Mouse (Mus musculus) CH12.LX (cell line): Measurements from ENCODE around the gene Socs1. TPM values are rescaled to one million over a fixed set of nuclear protein-coding genes. Genes with fewer than 3 reads are reported as not detected.

Source experiments
- DNase-seq: peaks from one replicate; pipeline ENCODE4 v3.0.0-alpha.2; 2013; ENCODE audit errors: extremely low read depth
- H3K27ac ChIP-seq: 2 replicates; pipeline ENCODE4 v1.5.1; 2012; ENCODE audit warnings: low read depth, mild to moderate bottlenecking, control low read depth, moderate library complexity; ENCODE audit not compliant: insufficient read depth
- H3K27me3 ChIP-seq: replicated peaks from 2 replicates; pipeline ENCODE3; 2012; ENCODE audit warnings: inconsistent platforms
- H3K36me3 ChIP-seq, 2 experiments: replicated peaks in 1 of 2; 2 replicates each; pipeline versions ENCODE3 to v1.6.1; 2012; ENCODE audit warnings: inconsistent platforms in 1 of 2, low read length in 1 of 2, mild to moderate bottlenecking in 1 of 2, mixed read lengths in 1 of 2, moderate library complexity in 1 of 2; ENCODE audit not compliant: control insufficient read depth in 1 of 2, insufficient read depth in 1 of 2
- H3K4me1 ChIP-seq, 2 experiments: 2 replicates each; pipeline ENCODE4 v1.6.1; 2012; ENCODE audit warnings: inconsistent platforms in 1 of 2, moderate library complexity in 1 of 2; ENCODE audit not compliant: insufficient read depth in 2 of 2, control insufficient read depth in 1 of 2
- H3K4me2 ChIP-seq: 2 replicates; pipeline ENCODE4 v1.6.1; 2012; ENCODE audit warnings: low read depth, mild to moderate bottlenecking, control low read depth; ENCODE audit not compliant: poor library complexity, insufficient read depth, severe bottlenecking
- H3K4me3 ChIP-seq, 3 experiments: fragments of 150-350 bp in 1 of 3; sonication (generic) in 1 of 3; replicated peaks in 1 of 3; 2 replicates each; pipeline versions ENCODE3 to v1.5.1; 2011 to 2012; ENCODE audit warnings: low read depth in 2 of 3, low read length in 2 of 3, mild to moderate bottlenecking in 2 of 3, moderate library complexity in 2 of 3, control low read depth in 1 of 3, improper control_type of control experiment in 1 of 3, inconsistent platforms in 1 of 3, mixed read lengths in 1 of 3; ENCODE audit not compliant: poor library complexity in 1 of 3
- H3K79me2 ChIP-seq: replicated peaks from 2 replicates; pipeline ENCODE4 v1.6.1; 2012; ENCODE audit warnings: mild to moderate bottlenecking, moderate library complexity; ENCODE audit not compliant: control insufficient read depth, poor library complexity, insufficient read depth, severe bottlenecking; ENCODE audit errors: extremely low read depth
- H3K9ac ChIP-seq: 2 replicates; pipeline ENCODE4 v1.6.1; 2012; ENCODE audit warnings: low read depth, mild to moderate bottlenecking, control low read depth, moderate library complexity; ENCODE audit not compliant: insufficient read depth
- H3K9me3 ChIP-seq: replicated peaks from 2 replicates; pipeline ENCODE3; 2012; ENCODE audit warnings: low read length, inconsistent platforms, mixed read lengths
- CHD1 ChIP-seq: IDR thresholded peaks from 2 replicates; pipeline ENCODE4 v1.6.1; 2012; ENCODE audit warnings: low read depth, low read length, improper control_type of control experiment, inconsistent platforms
- CHD2 ChIP-seq: IDR thresholded peaks from 2 replicates; pipeline ENCODE4 v1.6.1; 2011; ENCODE audit warnings: low read length, improper control_type of control experiment
- EP300 ChIP-seq: IDR thresholded peaks from 2 replicates; pipeline ENCODE4 v1.6.1; 2011; ENCODE audit warnings: low read length, improper control_type of control experiment
- JUN ChIP-seq: IDR thresholded peaks from 2 replicates; pipeline ENCODE4 v1.6.1; 2011; ENCODE audit warnings: low read depth, mild to moderate bottlenecking, low read length, improper control_type of control experiment, moderate library complexity; ENCODE audit not compliant: insufficient read depth
- MAFK ChIP-seq: IDR thresholded peaks from 2 replicates; pipeline ENCODE4 v1.6.1; 2011; ENCODE audit warnings: low read length, improper control_type of control experiment; ENCODE audit not compliant: insufficient replicate concordance
- MEF2A ChIP-seq: IDR thresholded peaks from 2 replicates; pipeline ENCODE4 v1.6.1; 2014; ENCODE audit warnings: low read depth, mild to moderate bottlenecking, inconsistent platforms, low read length, improper control_type of control experiment, borderline replicate concordance
- PAX5 ChIP-seq: IDR thresholded peaks from 2 replicates; pipeline ENCODE4 v1.6.1; 2012; ENCODE audit warnings: low read length, inconsistent platforms, mixed read lengths
- SIN3A ChIP-seq: IDR thresholded peaks from 2 replicates; pipeline ENCODE4 v1.6.1; 2012; ENCODE audit warnings: low read length, improper control_type of control experiment, inconsistent platforms
- SMC3 ChIP-seq: IDR thresholded peaks from 2 replicates; pipeline ENCODE4 v1.6.1; 2011; ENCODE audit warnings: low read depth, low read length, improper control_type of control experiment
- ZC3H11A ChIP-seq: IDR thresholded peaks from 2 replicates; pipeline ENCODE4 v1.6.1; 2012; ENCODE audit warnings: low read depth, mild to moderate bottlenecking, inconsistent platforms, low read length, improper control_type of control experiment
- dilution Hi-C: fragments of 300-500 bp; cut with MboI; formaldehyde crosslinking; loops from 2 replicates; pipeline ENCODE4 v1.14.3; 2020; ENCODE audit warnings: low sequenced_read_pairs; ENCODE audit not compliant: extremely low pct_unique_long_range_greater_than_20kb, extremely low pct_ligation_motif_present
- in situ Hi-C: fragments of 300-500 bp; cut with MboI; formaldehyde crosslinking; loops from 3 replicates; pipeline ENCODE4 v1.14.3; 2019; ENCODE audit warnings: low sequenced_read_pairs, low pct_ligation_motif_present, low pct_unique_long_range_greater_than_20kb, mixed read lengths
- polyA plus RNA-seq: library from polyadenylated mRNA; unstranded; fragments of >175 nt; gene quantifications from 2 replicates; pipeline ENCODE4 v1.2.1, GENCODE M21; 2012; ENCODE audit warnings: low read depth; ENCODE audit not compliant: insufficient read length
- total RNA-seq, 2 experiments: library from RNA; depleted of rRNA; stranded (reverse); fragments of 300-350 nt in 1 of 2; fragments of >200 nt in 1 of 2; gene quantifications; 2 replicates each; pipeline ENCODE4 v1.2.3; 2012 to 2014

The Socs1 gene
- total and polyA plus RNA-seq, 3 experiments = 18.8 to 29.1 (median 27.6) TPM

DNA sequence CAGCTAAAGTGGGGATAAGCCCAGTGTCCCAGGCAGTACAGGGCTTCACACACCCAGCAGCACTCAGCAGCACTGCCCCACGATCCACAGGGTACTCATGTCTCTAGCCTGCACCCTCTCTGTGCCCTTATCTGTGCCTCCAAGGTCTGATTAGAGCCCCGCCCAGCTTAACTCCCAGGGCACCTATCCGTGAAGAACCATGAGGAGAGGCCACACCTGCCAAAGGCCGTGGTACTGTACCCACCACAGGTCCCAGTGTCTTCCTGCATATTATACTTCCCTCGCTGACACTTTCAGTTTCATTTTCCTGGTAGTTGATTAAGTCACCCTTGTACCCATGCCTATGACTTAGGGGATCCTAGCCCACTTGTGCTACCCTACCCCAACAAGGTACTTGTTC is 52.9 kb downstream of the Socs1 start:
- Histone ChIP-seq H3K4me3 (no peak overlapping the region), H3K36me3 (no peaks in the 10 kb centered on the region), H3K27ac (no peak overlapping the region), H3K4me1 (peaks cover 9 to 30% of the 10 kb centered on the region in 2 experiments), H3K9me3 (no peaks in the 10 kb centered on the region), H3K27me3 (no peaks in the 10 kb centered on the region), H3K9ac (no peak overlapping the region), H3K79me2 (no peaks in the 10 kb centered on the region), H3K4me2 (no peak overlapping the region)
- in situ Hi-C loops = no loop called here
- TF ChIP-seq ZC3H11A = no peak
- no peak for TF ChIP-seq JUN
- no peak for TF ChIP-seq EP300
- no peak for TF ChIP-seq CHD1
- no peak for TF ChIP-seq SIN3A
- no peak for TF ChIP-seq SMC3
- TF ChIP-seq MAFK = no peak
- TF ChIP-seq PAX5 = no peak
- no peak for TF ChIP-seq CHD2
- no peak for TF ChIP-seq MEF2A
- dilution Hi-C loops = no loop called here
- peak; percentile 53 for DNase-seq

Other genes with a start within 250 kb of the Socs1 start
- gene Dexi, start 242.5 kb downstream of the Socs1 start, total RNA-seq (2012; rRNA removed) = 13.7 and 14.1 TPM in 2 replicates
- gene Dexi, start 242.5 kb downstream of the Socs1 start, total RNA-seq (2014; rRNA removed) = 10.0 and 11.3 TPM in 2 replicates
- 18.6 and 19.6 TPM in 2 replicates for gene Dexi, start 242.5 kb downstream of the Socs1 start, polyA plus RNA-seq
- gene Clec16a, start 240.2 kb downstream of the Socs1 start, total RNA-seq (2012; rRNA removed) = 24.2 and 26.2 TPM in 2 replicates
- gene Clec16a, start 240.2 kb downstream of the Socs1 start, total RNA-seq (2014; rRNA removed) = 19.3 and 20.0 TPM in 2 replicates
- 18.5 and 20.5 TPM in 2 replicates for gene Clec16a, start 240.2 kb downstream of the Socs1 start, polyA plus RNA-seq
- 0.25 TPM in 1 of 2 replicates, not detected in the other for gene Tnp2, start 3.1 kb upstream of the Socs1 start, total RNA-seq (2012; rRNA removed)
- not detected in 2 replicates for gene Tnp2, start 3.1 kb upstream of the Socs1 start, total RNA-seq (2014; rRNA removed)
- 0.43 TPM in 1 of 2 replicates, not detected in the other for gene Tnp2, start 3.1 kb upstream of the Socs1 start, polyA plus RNA-seq
- not detected in 2 replicates for gene Prm3, start 5.4 kb upstream of the Socs1 start, total RNA-seq (2012; rRNA removed)
- gene Prm3, start 5.4 kb upstream of the Socs1 start, total RNA-seq (2014; rRNA removed) = not detected in 2 replicates
- not detected in 2 replicates for gene Prm3, start 5.4 kb upstream of the Socs1 start, polyA plus RNA-seq
- not detected in 2 replicates for gene Prm2, start 10.6 kb upstream of the Socs1 start, total RNA-seq (2012; rRNA removed)
- gene Prm2, start 10.6 kb upstream of the Socs1 start, total RNA-seq (2014; rRNA removed) = not detected in 2 replicates
- not detected in 2 replicates for gene Prm2, start 10.6 kb upstream of the Socs1 start, polyA plus RNA-seq
- not detected in 2 replicates for gene Prm1, start 20.3 kb upstream of the Socs1 start, total RNA-seq (2012; rRNA removed)
- gene Prm1, start 20.3 kb upstream of the Socs1 start, total RNA-seq (2014; rRNA removed) = not detected in 2 replicates
- not detected in 2 replicates for gene Prm1, start 20.3 kb upstream of the Socs1 start, polyA plus RNA-seq
- not detected in 2 replicates for gene Gm11172, start 27.4 kb upstream of the Socs1 start, total RNA-seq (2012; rRNA removed)
- not detected in 2 replicates for gene Gm11172, start 27.4 kb upstream of the Socs1 start, total RNA-seq (2014; rRNA removed)
- not detected in 2 replicates for gene Gm11172, start 27.4 kb upstream of the Socs1 start, polyA plus RNA-seq
- 6.8 and 7.7 TPM in 2 replicates for gene Rmi2, start 49.5 kb upstream of the Socs1 start, total RNA-seq (2012; rRNA removed)
- gene Rmi2, start 49.5 kb upstream of the Socs1 start, total RNA-seq (2014; rRNA removed) = 7.5 and 9.3 TPM in 2 replicates
- 12.1 and 13.8 TPM in 2 replicates for gene Rmi2, start 49.5 kb upstream of the Socs1 start, polyA plus RNA-seq